Mouse (Mus musculus) frontal cortex, postnatal 10 days (tissue): ENCODE measurements around the gene B4galnt2.
"Not testable (repeated sequence)": the region's sequence is repeated elsewhere in the genome, so short reads cannot be mapped to it uniquely, and the experiment has no call there.

Source experiments
- DNase-seq, 2 experiments: peaks; one replicate each; pipeline ENCODE4 v3.0.0; 2022; ENCODE audit warnings: low spot score in 2 of 2, mixed read lengths in 1 of 2

The B4galnt2 gene

GRCm38 (mm10) chr11:95896446-95897179, 18.1 kb downstream of the B4galnt2 start:
- DNase-seq: no peak

GRCm38 (mm10) chr11:95890462-95891051, 24.1 kb downstream of the B4galnt2 start:
- no peak for DNase-seq

GRCm38 (mm10) chr11:95879861-95880260, 34.8 kb downstream of the B4galnt2 start:
- DNase-seq: not testable (repeated sequence)

GRCm38 (mm10) chr11:95876296-95876695, 38.4 kb downstream of the B4galnt2 start:
- peak in 1 of 2 experiments; percentile 47 for DNase-seq

- DNase-seq: no peak
These were observed 38.9 kb downstream of the B4galnt2 start for GRCm38 (mm10) chr11:95875804-95876203.

- DNase-seq: no peak
These were observed 44.7 kb downstream of the B4galnt2 start for GRCm38 (mm10) chr11:95869918-95870470.

GRCm38 (mm10) chr11:95869442-95869841, 45.2 kb downstream of the B4galnt2 start:
- DNase-seq: no peak

- no peak for DNase-seq
These were observed 53.3 kb downstream of the B4galnt2 start for GRCm38 (mm10) chr11:95861397-95861796.

- no peak for DNase-seq
These were observed 54.6 kb downstream of the B4galnt2 start for GRCm38 (mm10) chr11:95860071-95860490.

GRCm38 (mm10) chr11:95859468-95859855, 55.2 kb downstream of the B4galnt2 start:
- DNase-seq: peak; percentile 61 to 69

GRCm38 (mm10) chr11:95858528-95859467, 55.9 kb downstream of the B4galnt2 start:
- peak; percentile 96 to 99 for DNase-seq

GRCm38 (mm10) chr11:95857716-95858527, 56.8 kb downstream of the B4galnt2 start:
- peak in 1 of 2 experiments; percentile 55 for DNase-seq

- DNase-seq: no peak
These were observed 57.4 kb downstream of the B4galnt2 start for GRCm38 (mm10) chr11:95857306-95857705.

GRCm38 (mm10) chr11:95853684-95854083, 61.0 kb downstream of the B4galnt2 start:
- no peak for DNase-seq

GRCm38 (mm10) chr11:95850898-95851297, 63.8 kb downstream of the B4galnt2 start:
- DNase-seq: no peak

GRCm38 (mm10) chr11:95844935-95845334, 69.8 kb downstream of the B4galnt2 start:
- DNase-seq: no peak

- no peak for DNase-seq
These were observed 71.2 kb downstream of the B4galnt2 start for GRCm38 (mm10) chr11:95843421-95843950.

GRCm38 (mm10) chr11:95842953-95843352, 71.7 kb downstream of the B4galnt2 start:
- DNase-seq: no peak

GRCm38 (mm10) chr11:95842074-95842681, 72.5 kb downstream of the B4galnt2 start, which contains the start of gene Abi3:
Gene Abi3 (minus strand): TSS chr11:95842476.
- DNase-seq: no peak

- DNase-seq: no peak
These were observed 73.2 kb downstream of the B4galnt2 start for GRCm38 (mm10) chr11:95841498-95841830.
